Mouse (Mus musculus) kidney, postnatal 25 days (tissue): Measurements from ENCODE around the gene Megf11.

Source experiments
- DNase-seq, 2 experiments: peaks; one replicate each; pipeline ENCODE4 v3.0.0; 2021; ENCODE audit warnings: mixed read lengths in 2 of 2

Megf11 gene

DNA sequence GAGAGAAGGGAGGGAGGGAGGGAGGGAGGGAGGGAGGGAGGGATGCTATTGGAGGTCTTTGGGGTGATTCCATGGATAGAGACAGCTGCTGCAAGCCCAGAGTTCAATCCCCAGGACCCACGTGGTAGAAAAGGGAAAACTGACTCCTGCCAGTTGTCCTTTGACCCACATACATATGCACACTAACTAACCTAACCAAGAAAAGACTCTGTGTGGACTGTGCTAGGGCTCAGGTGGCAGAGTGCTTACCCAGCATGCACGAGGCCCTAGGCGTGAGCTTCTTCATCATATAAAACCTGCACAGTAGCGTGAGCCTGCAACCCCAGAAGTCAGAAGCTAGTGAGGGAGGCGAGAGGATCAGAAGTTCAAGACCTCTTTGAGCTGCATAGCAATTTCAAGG is 182.1 kb downstream of the Megf11 start:
- peak; percentile 7 to 57 for DNase-seq

DNA sequence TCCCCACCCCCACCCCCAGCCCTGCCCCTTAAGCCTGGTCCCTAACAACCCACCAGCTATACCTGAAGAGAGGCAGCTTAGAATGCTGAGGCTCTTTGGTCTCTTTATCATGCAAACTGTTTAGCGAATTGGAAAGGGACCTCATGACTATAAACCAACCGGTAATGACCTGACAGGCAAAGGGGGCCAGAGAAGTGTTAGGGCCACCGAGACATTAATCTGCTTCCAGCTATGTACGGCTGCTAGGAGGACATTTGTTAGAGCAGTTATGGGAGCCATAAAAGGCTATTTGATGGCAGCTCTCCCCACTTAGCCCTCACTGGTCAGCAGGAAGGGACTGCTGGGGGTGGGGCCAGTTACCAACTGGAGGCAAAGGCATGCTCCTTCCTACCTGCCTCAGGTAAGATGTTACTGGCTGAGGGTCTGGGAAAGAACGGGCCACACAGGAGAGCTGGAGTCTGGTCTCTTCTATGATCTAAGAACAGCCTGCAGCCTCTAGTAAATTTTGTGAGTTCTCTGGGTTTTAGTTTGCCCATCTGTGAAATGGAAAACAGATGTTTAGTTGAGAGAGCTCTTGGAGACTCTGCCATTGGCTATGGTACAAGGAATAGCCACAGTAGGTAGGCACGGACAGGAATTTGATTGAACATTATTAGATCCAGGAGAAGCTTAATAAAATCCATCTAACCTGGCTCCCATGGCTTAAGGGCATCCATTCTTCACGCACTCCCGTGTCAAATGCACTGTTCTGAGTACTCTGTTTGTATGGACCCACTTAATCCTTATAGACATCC is 183.2 kb downstream of the Megf11 start:
- no peak for DNase-seq

DNA sequence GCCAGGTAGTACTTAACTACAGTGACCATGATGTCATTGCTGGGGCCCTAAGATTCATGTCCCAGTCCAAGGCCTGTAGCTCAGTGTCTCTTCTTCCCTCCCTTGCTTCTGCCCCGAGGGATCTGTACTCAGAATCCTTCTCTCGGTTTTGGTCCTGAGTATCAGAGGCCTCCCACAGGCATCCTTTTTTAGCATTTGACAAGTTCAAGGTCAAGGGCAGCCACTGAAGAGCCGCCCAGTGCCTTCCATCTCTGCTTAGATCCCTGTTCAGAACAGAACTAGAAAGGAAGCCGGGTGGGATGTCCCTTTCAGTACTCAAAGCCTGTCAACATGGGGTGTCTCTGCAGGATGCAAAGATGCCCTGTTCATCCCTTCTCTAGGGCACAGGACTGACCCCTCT is 185.0 kb downstream of the Megf11 start:
- no peak for DNase-seq

DNA sequence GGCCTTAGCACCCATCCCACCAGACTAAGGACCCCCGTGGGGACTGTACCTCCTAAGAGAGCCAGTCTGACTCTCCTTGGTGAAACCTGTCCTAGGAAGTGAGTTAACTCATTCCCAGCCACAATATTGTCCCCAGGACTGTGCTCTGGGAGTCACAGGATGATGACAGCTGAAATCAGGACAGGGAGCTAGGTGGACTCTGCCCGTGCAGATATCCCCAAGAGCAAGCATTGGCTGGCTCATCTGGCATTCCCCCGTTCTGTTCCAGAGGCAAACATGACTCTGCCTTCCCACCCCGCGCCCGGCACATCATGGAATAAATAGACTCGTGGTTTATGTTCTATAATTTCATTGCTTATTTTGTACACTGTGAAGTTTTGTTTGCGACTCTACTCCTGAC is 185.7 kb downstream of the Megf11 start:
- no peak for DNase-seq

DNA sequence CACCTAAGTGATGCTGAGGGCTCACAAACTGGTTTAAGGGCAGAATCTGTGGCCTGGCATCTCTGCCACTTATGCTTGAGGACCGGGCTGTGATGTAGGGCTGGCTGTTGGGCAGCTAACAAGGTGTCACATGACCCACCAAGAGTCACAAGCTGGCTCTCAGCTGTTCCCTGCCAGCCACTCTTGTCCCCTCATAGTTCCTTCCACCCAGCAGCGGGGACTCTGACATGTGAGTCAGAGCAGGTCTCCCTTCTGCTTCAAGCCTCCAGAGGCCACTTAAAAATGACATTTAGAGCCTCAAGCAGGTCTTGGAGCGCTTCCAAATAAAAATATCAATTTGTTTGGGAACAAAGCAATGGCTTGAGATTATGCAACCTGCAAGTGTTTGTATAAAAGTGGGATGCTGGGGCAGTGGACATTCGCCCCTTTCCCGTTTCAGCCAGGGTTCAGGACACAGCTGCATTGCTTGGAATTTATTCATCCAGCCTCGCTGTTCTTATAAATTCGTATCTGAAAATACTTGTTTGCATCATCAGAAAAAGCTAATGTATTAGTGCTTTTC is 187.3 kb downstream of the Megf11 start:
- DNase-seq: no peak

DNA sequence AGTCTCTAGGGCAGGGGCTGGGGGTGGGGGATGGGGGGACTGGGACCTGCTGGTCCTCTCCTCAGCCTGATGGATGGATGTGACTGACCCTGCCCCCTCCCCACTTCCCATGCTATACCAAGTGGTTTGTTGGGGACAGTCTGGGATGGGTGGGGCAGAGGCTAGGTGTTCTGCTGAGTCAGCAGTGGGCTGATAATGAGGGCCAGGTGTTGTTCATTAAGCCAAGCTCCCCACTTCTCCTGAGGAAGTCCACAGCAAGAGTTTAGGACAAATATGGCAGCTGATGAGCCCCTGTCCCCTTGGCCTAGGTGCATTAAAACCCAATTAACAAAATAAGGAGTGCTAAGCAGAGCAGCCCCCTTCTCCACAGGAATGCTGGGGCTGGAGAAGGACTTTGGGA is 190.2 kb downstream of the Megf11 start:
- DNase-seq: no peak

DNA sequence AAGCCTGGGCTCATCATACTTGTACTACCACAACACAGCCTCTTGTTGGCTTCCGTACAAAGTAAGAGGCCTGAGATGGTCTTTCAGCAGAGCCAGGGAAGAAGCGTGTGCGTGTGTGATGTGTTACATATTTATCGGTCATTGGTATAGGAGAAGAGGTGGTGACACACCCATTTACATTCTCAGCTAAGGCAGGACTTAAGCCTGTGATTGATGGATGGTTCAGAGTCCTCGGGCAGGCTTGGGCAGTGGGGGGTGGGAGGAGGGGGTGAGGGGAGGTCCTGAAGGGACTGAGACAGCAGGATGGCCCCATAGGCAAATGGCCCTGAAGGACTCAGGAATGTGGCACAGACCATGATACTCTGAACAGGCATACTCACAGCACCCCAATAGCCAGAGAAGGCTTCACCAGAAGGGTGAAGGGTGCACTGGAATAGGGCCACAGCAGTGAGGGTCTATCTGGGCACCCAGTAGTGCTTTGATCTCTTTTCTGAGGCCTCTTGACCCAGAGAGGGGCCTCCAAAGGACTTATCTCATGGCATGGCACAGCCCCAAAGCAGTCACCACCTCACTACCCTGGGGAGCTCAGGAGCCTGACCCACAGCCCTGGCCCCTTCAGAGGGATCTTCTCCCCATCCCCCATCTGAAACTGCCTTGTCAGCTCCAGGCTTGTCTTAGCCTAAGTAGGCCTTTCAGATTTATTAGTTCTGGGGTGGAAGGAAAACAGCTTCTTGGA is 190.9 kb downstream of the Megf11 start:
- no peak for DNase-seq

DNA sequence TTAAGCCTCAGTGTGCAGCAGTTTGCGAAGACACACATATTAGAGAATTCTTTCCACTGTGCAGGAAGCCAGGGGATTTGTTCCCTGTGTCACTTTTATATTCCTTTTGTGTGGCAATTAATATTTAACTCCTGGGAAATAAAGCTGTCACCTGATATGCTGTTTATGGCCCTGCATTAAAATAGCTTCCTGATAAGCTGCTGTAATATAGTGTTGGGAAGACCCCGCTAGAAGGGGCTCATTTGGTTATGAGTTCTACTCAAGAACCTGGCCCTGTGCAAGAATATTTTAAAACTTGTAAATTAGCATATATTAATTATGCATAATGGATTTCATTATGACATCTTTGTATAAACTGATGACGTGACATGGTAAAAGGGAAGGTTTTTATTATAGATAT is 191.7 kb downstream of the Megf11 start:
- no peak for DNase-seq

DNA sequence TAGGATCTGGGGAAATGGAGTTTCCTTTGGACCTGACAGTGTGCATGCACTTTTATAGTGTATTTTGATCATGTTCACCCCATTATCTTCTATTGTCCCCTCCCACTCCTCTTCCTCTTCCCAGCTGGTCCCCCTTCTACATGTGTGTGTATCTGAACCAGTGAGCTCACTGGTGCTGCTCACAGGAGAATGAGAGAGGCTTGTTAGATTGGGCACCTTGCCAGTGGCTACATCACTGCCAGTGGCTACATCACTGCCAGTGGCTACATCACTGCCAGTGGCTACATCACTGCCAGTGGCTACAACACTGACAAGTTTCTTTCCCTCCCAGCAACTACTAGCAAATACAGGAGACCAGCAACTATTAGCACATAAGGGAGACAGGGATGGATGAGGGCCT is 192.6 kb downstream of the Megf11 start:
- DNase-seq: no peak

DNA sequence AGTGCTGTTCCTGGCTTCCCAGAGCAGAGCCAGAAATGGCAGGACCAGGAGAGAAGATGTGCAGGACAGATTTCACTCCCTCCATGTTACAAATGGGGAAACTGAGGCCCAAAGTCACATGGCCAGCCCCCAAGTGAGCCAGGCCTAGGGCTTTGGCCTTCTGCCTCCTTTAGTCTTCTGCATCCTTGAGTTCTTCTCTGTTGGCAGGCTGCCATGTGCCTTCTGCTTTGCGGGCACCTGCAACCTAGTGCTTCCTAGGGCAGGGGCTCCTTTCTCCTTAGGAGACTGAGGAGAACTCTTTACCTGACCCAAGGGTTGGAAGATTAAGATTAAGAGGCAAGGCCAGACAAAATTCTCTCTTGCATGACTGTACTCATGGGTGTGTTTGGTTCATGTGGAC is 193.9 kb downstream of the Megf11 start:
- peak in 1 of 2 experiments; percentile 19 for DNase-seq

DNA sequence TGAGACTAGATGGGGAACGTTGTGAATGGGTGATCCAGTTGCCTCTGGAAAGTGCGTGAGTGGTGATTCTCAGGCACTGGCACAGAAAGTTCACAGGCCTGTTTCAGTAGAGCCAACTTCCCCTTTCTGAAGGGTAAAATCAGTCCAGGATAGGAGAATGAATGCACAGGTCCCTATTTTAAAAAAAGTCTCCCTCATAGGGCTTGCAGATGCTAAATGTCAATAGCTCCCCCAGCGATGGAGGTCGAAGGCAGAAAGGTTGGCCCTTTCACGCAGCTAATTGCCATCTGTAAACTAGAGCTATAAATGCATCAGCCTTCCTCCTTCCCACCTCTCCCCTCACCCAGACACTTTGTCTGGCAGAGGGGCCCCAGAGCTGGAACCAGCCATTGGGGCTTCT is 200.9 kb downstream of the Megf11 start:
- DNase-seq: no peak

DNA sequence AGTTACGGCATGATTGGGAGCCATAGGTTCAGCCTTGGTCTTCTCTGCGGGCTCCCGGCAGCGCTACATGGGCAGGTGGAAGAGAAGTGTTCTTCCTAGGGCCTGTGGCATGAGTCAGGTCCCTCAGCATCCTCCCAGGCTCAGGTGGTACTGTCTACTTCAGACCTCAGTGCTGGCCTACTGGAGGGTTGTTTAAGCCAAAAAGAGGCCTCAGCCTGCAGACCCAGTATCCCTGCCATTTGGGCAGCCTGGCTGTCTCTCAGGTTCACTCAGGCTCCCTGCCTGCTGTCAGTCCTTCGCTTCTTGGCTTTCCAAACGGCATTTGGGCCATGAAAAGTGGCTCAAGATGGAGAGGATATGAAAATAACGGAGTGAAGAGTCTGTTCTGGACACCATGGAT is 202.6 kb downstream of the Megf11 start:
- DNase-seq: no peak

DNA sequence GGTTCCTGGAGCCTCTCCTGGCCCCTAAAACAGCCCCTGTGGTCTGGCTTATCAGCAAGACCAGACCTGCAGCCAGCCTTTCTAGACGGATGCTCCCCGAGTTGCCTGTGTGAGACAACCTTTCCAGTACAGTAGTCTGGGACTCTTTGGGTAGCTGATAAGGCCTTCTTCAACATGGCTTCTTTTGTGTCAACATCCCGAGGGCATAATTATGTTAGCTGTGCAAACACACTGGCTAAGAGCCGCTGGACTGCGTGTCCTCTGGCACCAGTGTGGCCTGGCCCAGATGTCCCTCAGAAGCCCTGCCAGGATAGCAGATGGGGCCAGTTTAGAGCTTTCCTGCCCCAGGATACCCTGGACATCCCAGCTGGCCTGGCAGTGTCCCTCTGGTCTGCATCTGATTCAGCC is 205.2 kb downstream of the Megf11 start:
- no peak for DNase-seq

DNA sequence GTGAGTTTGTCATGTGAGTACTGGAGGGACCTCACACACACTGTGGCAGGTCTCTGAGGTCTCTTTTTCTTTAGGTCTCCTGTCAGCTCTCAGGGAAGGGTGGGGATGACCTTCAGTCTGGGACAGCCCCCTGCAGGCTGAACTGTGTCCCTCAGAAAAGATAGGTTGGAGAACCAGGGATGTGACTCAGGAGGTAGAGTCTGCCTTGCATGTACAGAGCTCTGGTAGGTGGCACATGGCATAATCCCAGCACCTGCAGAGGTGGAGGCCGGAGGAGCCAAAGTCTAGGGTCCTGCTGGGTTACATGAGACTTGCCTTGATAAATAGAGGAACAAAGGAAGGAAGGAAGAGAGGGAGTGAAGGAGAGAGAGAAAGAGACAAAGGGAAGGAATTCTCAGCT is 206.0 kb downstream of the Megf11 start:
- no peak for DNase-seq

DNA sequence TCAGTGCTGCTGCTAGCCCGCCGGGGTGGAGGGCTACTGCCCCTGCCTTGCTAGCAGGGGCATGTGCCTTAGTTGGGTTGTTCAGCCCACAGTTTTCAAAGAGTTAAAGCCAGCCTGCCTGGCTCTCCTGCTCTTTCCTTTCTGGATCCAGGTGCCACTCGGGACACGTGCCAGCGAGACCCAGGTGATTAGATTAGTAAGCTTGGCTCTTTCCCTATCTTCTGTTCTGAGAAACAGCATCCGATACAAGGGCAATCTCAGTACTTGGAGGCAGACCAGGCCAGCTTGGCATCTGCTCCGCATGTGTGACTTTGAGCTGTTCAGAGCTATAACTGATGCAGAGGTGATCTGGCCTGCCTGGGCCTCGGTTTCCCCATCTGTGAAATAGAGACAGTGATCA is 209.0 kb downstream of the Megf11 start:
- no peak for DNase-seq

DNA sequence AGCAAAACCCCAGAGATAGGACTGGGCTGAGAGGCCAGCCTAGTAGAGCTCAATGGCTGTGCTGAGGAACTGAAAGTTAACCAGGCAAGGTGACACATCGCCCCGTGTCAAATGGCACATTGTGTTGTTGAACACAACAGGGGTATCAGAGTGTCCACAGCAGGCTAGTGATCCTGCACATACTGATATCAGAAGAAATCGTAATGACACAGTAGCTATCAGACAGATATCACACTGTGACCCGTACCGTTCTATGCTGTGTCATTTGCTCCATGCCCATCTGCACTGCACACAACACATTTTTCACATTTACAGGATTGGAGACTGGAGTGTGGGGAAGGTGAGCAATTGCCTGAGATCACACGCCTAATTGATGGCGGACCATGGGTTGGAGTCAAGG is 213.0 kb downstream of the Megf11 start:
- no peak for DNase-seq

DNA sequence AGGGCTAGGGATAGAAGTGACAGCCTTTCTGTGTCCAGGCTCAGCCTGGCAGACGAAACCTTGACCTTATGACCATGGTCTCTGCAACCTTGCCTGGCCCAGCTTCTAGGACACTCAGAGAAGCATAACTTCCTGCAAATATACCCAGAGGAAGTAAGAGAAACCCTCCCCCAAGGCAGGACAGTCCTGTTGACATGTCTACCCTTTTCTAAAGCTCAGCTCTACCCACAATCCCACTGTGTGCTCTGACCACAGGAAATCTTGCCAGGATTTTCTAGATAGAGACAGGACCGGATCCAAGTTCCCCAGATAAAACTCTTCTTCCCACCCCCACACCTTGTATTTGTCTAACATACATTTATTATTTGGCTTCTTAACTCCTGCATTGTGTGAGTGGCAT is 215.3 kb downstream of the Megf11 start:
- no peak for DNase-seq

DNA sequence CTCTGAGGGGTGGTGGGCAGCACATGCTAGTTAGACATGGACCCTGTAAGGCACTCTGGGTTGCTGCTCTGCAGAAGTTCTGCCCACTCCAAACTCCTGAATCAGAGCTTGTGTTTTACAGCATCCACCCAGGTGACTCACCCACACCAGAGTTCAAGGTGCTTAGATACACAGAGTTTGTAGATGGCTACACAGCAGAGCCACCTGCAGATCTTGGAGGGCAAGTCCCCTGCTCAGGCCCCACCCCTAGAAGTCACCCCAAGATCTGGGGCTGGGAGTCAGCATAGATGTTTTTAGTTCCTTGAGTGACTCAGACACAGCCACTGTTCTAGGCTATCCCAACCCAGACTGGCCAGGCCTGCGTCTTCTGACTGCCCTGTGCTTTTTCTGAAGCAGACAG is 217.5 kb downstream of the Megf11 start:
- DNase-seq: no peak

DNA sequence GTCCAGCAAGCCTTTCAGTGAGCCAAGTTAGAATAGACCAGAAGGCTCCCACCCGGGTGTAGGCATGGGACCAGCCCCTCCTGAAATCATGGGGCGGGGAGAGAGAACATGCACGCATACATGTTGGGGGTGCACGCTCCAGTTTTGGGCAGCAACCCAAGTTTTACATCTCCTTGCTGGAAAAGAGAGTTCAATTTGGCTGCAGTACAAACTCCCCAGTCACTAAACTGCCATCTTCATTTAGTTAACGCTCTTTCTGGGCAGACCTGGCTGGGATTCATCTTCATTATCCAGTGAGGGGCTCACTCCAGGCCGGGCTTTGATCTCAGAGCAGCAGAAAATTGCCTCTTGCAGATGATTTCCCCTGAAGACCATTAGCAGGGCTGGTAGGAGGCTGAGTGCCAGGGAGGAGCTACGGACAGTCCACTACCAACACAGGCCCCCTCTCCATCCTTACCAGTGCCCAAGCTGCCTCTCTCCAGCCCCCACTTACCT is 218.8 kb downstream of the Megf11 start:
- no peak for DNase-seq

DNA sequence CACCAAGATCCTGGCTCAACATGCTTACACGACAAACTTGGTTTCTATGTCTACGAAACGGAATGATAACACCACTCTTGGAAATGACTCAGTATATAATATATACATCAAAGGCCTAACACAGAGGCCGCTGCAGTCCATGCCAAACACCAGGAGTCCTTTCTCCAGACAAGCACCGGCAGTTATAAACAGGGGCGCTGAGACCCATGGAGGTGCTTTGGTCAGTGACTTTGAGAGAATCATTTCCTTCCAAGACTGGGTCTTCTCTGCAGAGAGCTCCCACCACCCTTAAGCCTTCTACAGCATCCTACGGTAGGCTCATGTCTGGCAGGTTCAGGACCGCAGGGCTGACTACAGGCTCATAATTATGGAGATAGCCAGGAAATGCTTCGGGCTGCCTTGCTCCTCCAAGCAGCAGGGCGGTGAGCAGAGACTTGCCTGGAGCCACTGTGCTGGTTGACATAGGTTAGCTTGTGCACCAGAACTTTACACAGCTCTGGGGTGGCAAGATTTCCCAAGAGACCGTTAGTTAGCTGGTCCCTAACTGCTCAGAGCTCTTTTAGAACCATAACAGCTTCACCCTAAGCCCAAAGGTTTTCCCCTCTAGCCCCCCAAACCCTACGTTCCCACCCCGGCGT is 219.8 kb downstream of the Megf11 start:
- no peak for DNase-seq

DNA sequence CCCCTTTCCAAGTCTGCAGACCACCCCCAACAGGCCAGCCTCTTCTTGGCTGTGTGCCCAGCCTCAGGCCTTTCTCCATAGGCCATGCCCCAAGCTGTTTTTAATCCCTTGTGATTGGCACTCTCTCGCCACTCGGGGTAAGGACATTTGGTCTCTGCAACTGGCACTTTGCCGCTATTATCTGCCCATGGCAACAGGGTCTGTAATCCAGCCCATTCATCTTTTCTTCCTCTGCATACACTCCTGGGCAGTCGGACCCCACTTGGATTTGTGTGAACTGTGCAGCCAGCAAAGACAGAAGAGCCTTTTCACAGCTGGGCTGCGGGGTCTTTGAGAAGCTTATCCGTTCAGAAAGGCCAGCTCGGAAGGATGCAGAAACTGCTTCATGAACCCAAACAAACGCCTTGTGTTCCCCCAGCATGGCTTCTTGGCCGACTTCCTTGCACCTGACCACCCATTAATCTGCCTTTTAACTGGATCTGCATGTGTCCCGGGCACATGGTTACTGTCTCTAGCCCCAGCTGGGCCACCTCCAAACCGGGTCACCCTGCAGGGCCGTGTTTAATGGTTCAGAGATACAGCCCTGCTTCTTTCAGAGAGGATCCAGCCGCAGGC is 220.4 kb downstream of the Megf11 start:
- no peak for DNase-seq

DNA sequence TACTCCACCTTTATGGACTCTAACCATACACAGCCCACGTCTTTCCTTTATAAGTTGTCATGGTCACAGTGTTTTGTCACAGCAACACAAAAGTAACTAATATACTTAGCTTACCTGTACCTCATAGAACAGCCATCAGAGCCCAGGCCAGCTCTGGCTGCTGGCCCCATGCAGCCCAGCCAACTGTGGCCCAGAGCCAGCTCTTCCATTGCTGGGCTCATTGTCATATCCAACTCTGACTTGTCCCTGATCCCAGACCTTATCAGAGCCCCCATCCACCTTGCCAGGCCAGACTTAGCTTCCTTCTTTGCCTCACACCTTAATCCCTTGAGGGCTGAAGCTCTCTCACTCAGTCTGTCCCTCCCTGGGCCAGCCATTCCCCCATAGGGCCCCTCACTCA is 221.6 kb downstream of the Megf11 start:
- no peak for DNase-seq

DNA sequence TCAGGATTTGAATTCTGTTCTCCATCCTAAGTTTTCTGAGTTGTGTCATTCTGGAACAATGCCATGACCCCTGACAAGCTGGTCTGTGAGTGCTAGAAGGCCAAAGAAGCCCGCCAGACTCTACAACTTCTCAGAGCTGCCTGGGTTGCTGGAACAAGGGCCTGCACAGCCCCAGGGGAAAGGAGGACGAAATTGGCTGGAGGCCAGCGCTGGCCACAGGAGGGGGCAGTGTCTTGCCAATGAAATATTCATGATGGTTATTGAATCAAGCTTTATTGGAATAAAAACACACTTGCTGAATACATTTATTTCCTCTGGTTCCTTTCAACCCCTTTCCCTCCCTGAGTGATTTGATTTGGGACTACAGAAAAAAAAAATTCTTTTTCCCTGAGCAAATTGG is 224.1 kb downstream of the Megf11 start:
- peak in 1 of 2 experiments; percentile 12 for DNase-seq
